Mouse (Mus musculus) intestine, postnatal 0 days (tissue): ENCODE data around the gene Sorcs1. TPM values are rescaled to one million over a fixed set of nuclear protein-coding genes. Genes with fewer than 3 reads are reported as not detected.

ENCODE experiments used
- ATAC-seq: fragments of 200-750 bp; cut with Nextera tagmentation; 2 replicates; pipeline ENCODE4 v1.8.0; 2017; ENCODE audit warnings: mild to moderate bottlenecking, moderate TSS enrichment, moderate library complexity
- H3K27ac ChIP-seq: fragments of 300-500 bp; sonication (generic); 2 replicates; pipeline ENCODE4 v1.5.1; 2014; ENCODE audit warnings: mild to moderate bottlenecking, low read depth, low read length, moderate library complexity
- H3K27me3 ChIP-seq: fragments of 300-500 bp; sonication (generic); replicated peaks from 2 replicates; pipeline ENCODE4 v1.6.1; 2014; ENCODE audit warnings: low read length, mixed read lengths; ENCODE audit not compliant: control insufficient read depth, insufficient read depth
- H3K36me3 ChIP-seq: fragments of 300-500 bp; sonication (generic); 2 replicates; pipeline ENCODE4 v1.6.1; 2014; ENCODE audit warnings: mild to moderate bottlenecking, moderate library complexity; ENCODE audit not compliant: control insufficient read depth, insufficient read depth
- H3K4me1 ChIP-seq: fragments of 300-500 bp; sonication (generic); replicated peaks from 2 replicates; pipeline ENCODE4 v1.6.1; 2014; ENCODE audit warnings: antibody characterized with exemption, low read length, mixed read lengths; ENCODE audit not compliant: control insufficient read depth, insufficient read depth
- H3K4me2 ChIP-seq: fragments of 300-500 bp; sonication (generic); replicated peaks from 2 replicates; pipeline ENCODE4 v1.6.1; 2014; ENCODE audit warnings: low read depth, mild to moderate bottlenecking, moderate library complexity
- H3K4me3 ChIP-seq: fragments of 300-500 bp; sonication (generic); 2 replicates; pipeline ENCODE4 v1.5.1; 2014; ENCODE audit warnings: low read depth, low read length
- H3K9ac ChIP-seq: fragments of 300-500 bp; sonication (generic); 2 replicates; pipeline ENCODE4 v1.6.1; 2014; ENCODE audit warnings: mild to moderate bottlenecking, low read depth, low read length
- H3K9me3 ChIP-seq: fragments of 300-500 bp; sonication (generic); 2 replicates; pipeline ENCODE4 v1.6.1; 2016; ENCODE audit warnings: mixed run types; ENCODE audit not compliant: control insufficient read depth
- CTCF ChIP-seq: sonication (generic); IDR thresholded peaks from 2 replicates; pipeline ENCODE4 v1.5.1; 2016; ENCODE audit warnings: low read depth, mild to moderate bottlenecking, control low read depth, antibody characterized with exemption, moderate library complexity
- WGBS: fragments of 180-500 bp; shearing (Covaris S2); extraction: QIAGEN DNeasy Blood & Tissue Kit; methylation state at CpG from one replicate; pipeline ENCODE4 v1.1.7; 2014; 5-methylcytosine and 5-hydroxymethylcytosine counted together
- polyA plus RNA-seq: library from polyadenylated mRNA; unstranded; fragments of >200 nt; fragmentation: Nextera tagmentation; extraction: Ambion mirVana; gene quantifications from 2 replicates; pipeline ENCODE4 v1.2.1, GENCODE M21; 2015

Sorcs1 gene
- polyA plus RNA-seq, 1 experiment from 2014 or later: 0.87 TPM

GRCm38 (mm10) chr19:50521943-50522342, 156.5 kb downstream of the Sorcs1 start:
- Histone ChIP-seq H3K4me3 (no peak overlapping the region), H3K36me3 (no peaks in the 10 kb centered on the region), H3K4me1 (no peaks in the 10 kb centered on the region), H3K4me2 (no peak overlapping the region), H3K9me3 (no peaks in the 10 kb centered on the region), H3K27me3 (no peaks in the 10 kb centered on the region), H3K27ac (no peak overlapping the region), H3K9ac (no peak overlapping the region)
- TF ChIP-seq CTCF: no peak
- ATAC-seq: no peak
- WGBS: 71% methylated on average over 4 of the region's 4 CpGs

GRCm38 (mm10) chr19:50515059-50515673, 163.3 kb downstream of the Sorcs1 start:
- TF ChIP-seq CTCF: no peak
- Histone ChIP-seq H3K27me3 (no peaks in the 10 kb centered on the region), H3K4me2 (no peak overlapping the region), H3K9me3 (no peaks in the 10 kb centered on the region), H3K4me3 (no peak overlapping the region), H3K4me1 (no peaks in the 10 kb centered on the region), H3K27ac (no peak overlapping the region), H3K9ac (no peak overlapping the region), H3K36me3 (no peaks in the 10 kb centered on the region)
- WGBS: 72% methylated on average over 10 of the region's 10 CpGs
- ATAC-seq: no peak

- Histone ChIP-seq H3K4me3 (no peak overlapping the region), H3K27ac (no peak overlapping the region), H3K27me3 (no peaks in the 10 kb centered on the region), H3K9me3 (no peaks in the 10 kb centered on the region), H3K4me1 (no peaks in the 10 kb centered on the region), H3K9ac (no peak overlapping the region), H3K4me2 (no peak overlapping the region), H3K36me3 (no peaks in the 10 kb centered on the region)
- ATAC-seq: no peak
- WGBS: 72% methylated on average over 8 of the region's 8 CpGs
- TF ChIP-seq CTCF: no peak
Observed at GRCm38 (mm10) chr19:50514309-50514830, 164.1 kb downstream of the Sorcs1 start.

GRCm38 (mm10) chr19:50502816-50503215, 175.6 kb downstream of the Sorcs1 start:
- H3K27ac ChIP-seq: no peak overlapping the region
- no peaks in the 10 kb centered on the region for H3K27me3 ChIP-seq
- H3K4me1 ChIP-seq: no peaks in the 10 kb centered on the region
- 83% methylated on average over 1 of the region's 1 CpGs for WGBS
- no peaks in the 10 kb centered on the region for H3K36me3 ChIP-seq
- H3K4me2 ChIP-seq: no peak overlapping the region
- H3K4me3 ChIP-seq: no peak overlapping the region
- H3K9me3 ChIP-seq: no peaks in the 10 kb centered on the region
- H3K9ac ChIP-seq: no peak overlapping the region
- no peak for ATAC-seq
- no peak for TF ChIP-seq CTCF

GRCm38 (mm10) chr19:50491121-50491520, 187.3 kb downstream of the Sorcs1 start:
- TF ChIP-seq CTCF: no peak
- Histone ChIP-seq H3K27me3 (no peaks in the 10 kb centered on the region), H3K4me1 (no peaks in the 10 kb centered on the region), H3K4me3 (no peak overlapping the region), H3K9me3 (no peaks in the 10 kb centered on the region), H3K27ac (no peak overlapping the region), H3K36me3 (no peaks in the 10 kb centered on the region), H3K9ac (no peak overlapping the region), H3K4me2 (no peak overlapping the region)
- no peak for ATAC-seq
- 94% methylated on average over 3 of the region's 3 CpGs for WGBS

GRCm38 (mm10) chr19:50490721-50491120, 187.7 kb downstream of the Sorcs1 start:
- H3K4me1 ChIP-seq: no peaks in the 10 kb centered on the region
- H3K27me3 ChIP-seq: no peaks in the 10 kb centered on the region
- 68% methylated on average over 2 of the region's 2 CpGs for WGBS
- no peak for ATAC-seq
- H3K4me2 ChIP-seq: no peak overlapping the region
- H3K27ac ChIP-seq: no peak overlapping the region
- TF ChIP-seq CTCF: no peak
- no peaks in the 10 kb centered on the region for H3K9me3 ChIP-seq
- no peak overlapping the region for H3K4me3 ChIP-seq
- H3K36me3 ChIP-seq: no peaks in the 10 kb centered on the region
- no peak overlapping the region for H3K9ac ChIP-seq
